ENCODE assay signal across 15 mouse cellular contexts in genomic region chr16:96634097-96634790, GRCm38 (mm10).
A peak's percentile ranks its signal among the peaks of the same experiment; 100 is the strongest.
DNase-seq lines count a peak whose midpoint lies in the region; ATAC-seq and TF ChIP-seq lines count a peak whose summit lies in the region.
"Had no signal": no experiment of that assay in that cellular context is flagged by ENCODE, and none has a peak within 500 bp of the region (broad histone marks: within the 10 kb centered on the region; RNA-seq: fewer than 3 reads in every experiment).

No protein-coding gene starts in this region.

- no peaks in the 10 kb centered on the region for H3K9me3 ChIP-seq in forebrain, embryonic 13.5 days (replicated peaks)
- no peaks in the 10 kb centered on the region for H3K9me3 ChIP-seq in forebrain, postnatal 0 days (ENCODE audit: low read length)
- H3K9me3 ChIP-seq in midbrain, embryonic 11.5 days (ENCODE audit: control insufficient read depth, low read length) = no peaks in the 10 kb centered on the region
- H3K9me3 ChIP-seq in midbrain, embryonic 13.5 days = no peaks in the 10 kb centered on the region
- no peaks in the 10 kb centered on the region for H3K9me3 ChIP-seq in lung, postnatal 0 days (ENCODE audit: low read length)
- H3K9me3 ChIP-seq in heart, embryonic 12.5 days (replicated peaks) = no peaks in the 10 kb centered on the region
- H3K9me3 ChIP-seq: limb, embryonic 13.5 days had no signal

- no peak for DNase-seq in forebrain, postnatal 0 days
- DNase-seq in midbrain, embryonic 11.5 days (ENCODE audit: low spot score, missing footprints) = peak; percentile 33
- peak; percentile 48 to 64 for DNase-seq in left cerebral cortex, adult 18-20 months (ENCODE audit: low spot score in 2 of 2)
- DNase-seq in telencephalon, adult 2 months (ENCODE audit: low read depth, low spot score) = peak; percentile 85
- no peak for DNase-seq in lung, postnatal 0 days (ENCODE audit: low spot score)
- DNase-seq: adrenal gland, postnatal 14 days; gastrocnemius, postnatal 36 days; kidney, postnatal 25 days; liver, postnatal 0 days; spleen, adult 18-20 months had no signal

- no peaks in the 10 kb centered on the region for H3K27me3 ChIP-seq in forebrain, embryonic 13.5 days
- no peaks in the 10 kb centered on the region for H3K27me3 ChIP-seq in forebrain, postnatal 0 days (ENCODE audit: insufficient read depth, low read length)
- H3K27me3 ChIP-seq in midbrain, embryonic 11.5 days (ENCODE audit: control insufficient read depth, insufficient read depth, low read length) = no peaks in the 10 kb centered on the region
- no peaks in the 10 kb centered on the region for H3K27me3 ChIP-seq in midbrain, embryonic 13.5 days
- no peaks in the 10 kb centered on the region for H3K27me3 ChIP-seq in lung, postnatal 0 days (replicated peaks; ENCODE audit: insufficient read depth, low read length)
- no peaks in the 10 kb centered on the region for H3K27me3 ChIP-seq in heart, embryonic 12.5 days (replicated peaks)
- H3K27me3 ChIP-seq: limb, embryonic 13.5 days had no signal

- TF ChIP-seq EP300 in lung, postnatal 0 days (IDR thresholded peaks at IDR 0.05) = no peak

- no peak overlapping the region for H3K4me2 ChIP-seq in forebrain, embryonic 13.5 days
- no peak overlapping the region for H3K4me2 ChIP-seq in forebrain, postnatal 0 days (ENCODE audit: low read depth)
- no peak overlapping the region for H3K4me2 ChIP-seq in midbrain, embryonic 11.5 days
- no peak overlapping the region for H3K4me2 ChIP-seq in midbrain, embryonic 13.5 days (replicated peaks)
- H3K4me2 ChIP-seq in lung, postnatal 0 days (replicated peaks; ENCODE audit: low read depth, low read length) = no peak overlapping the region
- H3K4me2 ChIP-seq in heart, embryonic 12.5 days = no peak overlapping the region
- H3K4me2 ChIP-seq: limb, embryonic 13.5 days had no signal

- H3K4me1 ChIP-seq in forebrain, embryonic 13.5 days = peaks cover 8% of the 10 kb centered on the region
- H3K4me1 ChIP-seq in forebrain, postnatal 0 days (ENCODE audit: insufficient read depth) = 0 out of 2 replicates have a peak, but pooled peaks cover 5% of the 10 kb centered on the region
- H3K4me1 ChIP-seq in midbrain, embryonic 11.5 days (ENCODE audit: control insufficient read depth, insufficient read depth, low read length) = no peaks in the 10 kb centered on the region
- peaks cover 4% of the 10 kb centered on the region; the same call in 1 of the 2 replicates for H3K4me1 ChIP-seq in midbrain, embryonic 13.5 days (replicated peaks)
- no peaks in the 10 kb centered on the region for H3K4me1 ChIP-seq in lung, postnatal 0 days (ENCODE audit: insufficient read depth, low read depth, low read length)
- no peaks in the 10 kb centered on the region for H3K4me1 ChIP-seq in heart, embryonic 12.5 days (replicated peaks)

- no peak overlapping the region for H3K9ac ChIP-seq in forebrain, embryonic 13.5 days
- no peak overlapping the region for H3K9ac ChIP-seq in forebrain, postnatal 0 days
- no peak overlapping the region for H3K9ac ChIP-seq in midbrain, embryonic 11.5 days (ENCODE audit: low read length)
- H3K9ac ChIP-seq in midbrain, embryonic 13.5 days (replicated peaks) = no peak overlapping the region
- no peak overlapping the region for H3K9ac ChIP-seq in lung, postnatal 0 days (replicated peaks; ENCODE audit: low read depth)
- H3K9ac ChIP-seq in heart, embryonic 12.5 days = no peak overlapping the region
- H3K9ac ChIP-seq: limb, embryonic 13.5 days; liver, postnatal 0 days had no signal

- no peaks in the 10 kb centered on the region for H3K36me3 ChIP-seq in forebrain, embryonic 13.5 days (ENCODE audit: poor library complexity, severe bottlenecking)
- H3K36me3 ChIP-seq in forebrain, postnatal 0 days (ENCODE audit: insufficient read depth) = no peaks in the 10 kb centered on the region
- no peaks in the 10 kb centered on the region for H3K36me3 ChIP-seq in midbrain, embryonic 11.5 days (ENCODE audit: control insufficient read depth, insufficient read depth, low read length)
- peaks cover 11% of the 10 kb centered on the region; the same call in 1 of the 2 replicates for H3K36me3 ChIP-seq in midbrain, embryonic 13.5 days
- H3K36me3 ChIP-seq in lung, postnatal 0 days (ENCODE audit: insufficient read depth, low read length) = no peaks in the 10 kb centered on the region
- no peaks in the 10 kb centered on the region for H3K36me3 ChIP-seq in heart, embryonic 12.5 days
- H3K36me3 ChIP-seq: limb, embryonic 13.5 days had no signal

- 0 out of 2 replicates have a peak, but pooled peaks have one; percentile 36 for ATAC-seq in forebrain, embryonic 13.5 days
- no peak; the same call in 1 of the 2 replicates for ATAC-seq in forebrain, postnatal 0 days
- ATAC-seq in midbrain, embryonic 11.5 days (ENCODE audit: low FRiP score) = no peak
- ATAC-seq in midbrain, embryonic 13.5 days = no peak
- no peak for ATAC-seq in lung, postnatal 0 days
- no peak for ATAC-seq in heart, embryonic 12.5 days (ENCODE audit: insufficient number of reproducible peaks, low FRiP score)
- ATAC-seq: intestine, embryonic 16.5 days; liver, postnatal 0 days had no signal

- 79% methylated on average over 4 of the region's 4 CpGs for WGBS in forebrain, embryonic 13.5 days
- WGBS in forebrain, postnatal 0 days = 77% methylated on average over 4 of the region's 4 CpGs
- WGBS in midbrain, embryonic 11.5 days = 84% methylated on average over 4 of the region's 4 CpGs
- 87% methylated on average over 4 of the region's 4 CpGs for WGBS in midbrain, embryonic 13.5 days
- 81% methylated on average over 4 of the region's 4 CpGs for WGBS in lung, postnatal 0 days
- WGBS in heart, embryonic 12.5 days = 79% methylated on average over 4 of the region's 4 CpGs

- TF ChIP-seq CTCF in forebrain, postnatal 0 days (IDR thresholded peaks at IDR 0.05; ENCODE audit: low read depth) = no peak
- TF ChIP-seq CTCF in lung, postnatal 0 days (IDR thresholded peaks at IDR 0.05) = no peak

- H3K4me3 ChIP-seq in forebrain, embryonic 13.5 days = no peak overlapping the region
- H3K4me3 ChIP-seq in forebrain, postnatal 0 days (ENCODE audit: low read depth, low read length) = no peak overlapping the region
- no peak overlapping the region for H3K4me3 ChIP-seq in midbrain, embryonic 11.5 days (ENCODE audit: low read depth, low read length)
- no peak overlapping the region for H3K4me3 ChIP-seq in midbrain, embryonic 13.5 days (replicated peaks)
- no peak overlapping the region for H3K4me3 ChIP-seq in lung, postnatal 0 days (ENCODE audit: low read depth, low read length)
- no peak overlapping the region for H3K4me3 ChIP-seq in heart, embryonic 12.5 days
- H3K4me3 ChIP-seq: limb, embryonic 13.5 days had no signal

- no peak overlapping the region for H3K27ac ChIP-seq in forebrain, embryonic 13.5 days
- H3K27ac ChIP-seq in forebrain, postnatal 0 days (ENCODE audit: low read depth, low read length) = no peak overlapping the region
- H3K27ac ChIP-seq in midbrain, embryonic 11.5 days (ENCODE audit: low read depth, low read length) = no peak overlapping the region
- H3K27ac ChIP-seq in midbrain, embryonic 13.5 days = no peak overlapping the region
- no peak overlapping the region for H3K27ac ChIP-seq in lung, postnatal 0 days (ENCODE audit: low read length)
- H3K27ac ChIP-seq in heart, embryonic 12.5 days (ENCODE audit: poor library complexity, severe bottlenecking) = no peak overlapping the region
- H3K27ac ChIP-seq: limb, embryonic 13.5 days had no signal

Comparison
In these comparisons a context has a peak if more than half of its experiments do, and no peak if none do; other contexts are left out.
1. DNase-seq: peak in midbrain, embryonic 11.5 days (single experiment), left cerebral cortex, adult 18-20 months (2 of 2) and telencephalon, adult 2 months (single experiment); none in forebrain, postnatal 0 days (single experiment) and lung, postnatal 0 days (single experiment).